Mouse (Mus musculus) heart, postnatal 0 days (tissue): Measurements from ENCODE around the gene Zfp771. TPM values are rescaled to one million over a fixed set of nuclear protein-coding genes. Genes with fewer than 3 reads are reported as not detected.

ENCODE experiments used
- ATAC-seq: fragments of 200-750 bp; cut with Nextera tagmentation; 2 replicates; pipeline ENCODE4 v1.8.0; 2017; ENCODE audit warnings: low read depth, moderate number of reproducible peaks, moderate library complexity; ENCODE audit not compliant: insufficient read depth
- DNase-seq: peaks from one replicate; pipeline ENCODE4 v3.0.0-alpha.2; 2016; ENCODE audit warnings: low spot score
- H3K27ac ChIP-seq: fragments of 300-500 bp; sonication (generic); 2 replicates; pipeline ENCODE4 v1.5.1; 2014; ENCODE audit warnings: low read depth, mild to moderate bottlenecking
- H3K27me3 ChIP-seq: fragments of 300-500 bp; sonication (generic); 2 replicates; pipeline ENCODE4 v1.6.1; 2014; ENCODE audit warnings: low read length, mixed read lengths; ENCODE audit not compliant: control insufficient read depth, insufficient read depth
- H3K36me3 ChIP-seq: fragments of 300-500 bp; sonication (generic); replicated peaks from 2 replicates; pipeline ENCODE4 v1.6.1; 2014; ENCODE audit warnings: low read length, mixed read lengths; ENCODE audit not compliant: control insufficient read depth, insufficient read depth
- H3K4me1 ChIP-seq: fragments of 300-500 bp; sonication (generic); 2 replicates; pipeline ENCODE4 v1.6.1; 2014; ENCODE audit warnings: antibody characterized with exemption; ENCODE audit not compliant: control insufficient read depth, insufficient read depth
- H3K4me2 ChIP-seq: fragments of 300-500 bp; sonication (generic); 2 replicates; pipeline ENCODE4 v1.6.1; 2014; ENCODE audit warnings: low read depth, mild to moderate bottlenecking, low read length, moderate library complexity
- H3K4me3 ChIP-seq: fragments of 300-500 bp; sonication (generic); 2 replicates; pipeline ENCODE4 v1.5.1; 2014; ENCODE audit warnings: low read depth, low read length
- H3K9ac ChIP-seq: fragments of 300-500 bp; sonication (generic); replicated peaks from 2 replicates; pipeline ENCODE4 v1.6.1; 2014; ENCODE audit warnings: low read depth, low read length, mixed read lengths
- H3K9me3 ChIP-seq: fragments of 300-500 bp; sonication (generic); replicated peaks from 2 replicates; pipeline ENCODE4 v1.6.1; 2016; ENCODE audit warnings: low read length; ENCODE audit not compliant: control insufficient read depth
- CTCF ChIP-seq: IDR thresholded peaks from 2 replicates; pipeline ENCODE4 v1.5.1; 2016; ENCODE audit warnings: antibody characterized with exemption, control low read depth, low read depth
- EP300 ChIP-seq: IDR thresholded peaks from 2 replicates; pipeline ENCODE4 v1.6.1; 2016; ENCODE audit warnings: antibody characterized with exemption, low read depth
- WGBS: fragments of 180-500 bp; shearing (Covaris S2); extraction: QIAGEN DNeasy Blood & Tissue Kit; methylation state at CpG from one replicate; pipeline ENCODE4 v1.1.7; 2014; 5-methylcytosine and 5-hydroxymethylcytosine counted together
- polyA plus RNA-seq: library from polyadenylated mRNA; unstranded; fragments of >200 nt; fragmentation: Nextera tagmentation; extraction: Ambion mirVana; gene quantifications from 2 replicates; pipeline ENCODE4 v1.2.1, GENCODE M21; 2015
- total RNA-seq: library from RNA; depleted of rRNA; stranded (reverse); fragments of >200 nt; gene quantifications from 2 replicates; pipeline ENCODE4 v1.2.3, GENCODE M21; 2014; ENCODE audit warnings: low replicate concordance

The Zfp771 gene
- total and polyA plus RNA-seq, 2 experiments from 2014 or later = 23.3 to 43.6 TPM

DNA sequence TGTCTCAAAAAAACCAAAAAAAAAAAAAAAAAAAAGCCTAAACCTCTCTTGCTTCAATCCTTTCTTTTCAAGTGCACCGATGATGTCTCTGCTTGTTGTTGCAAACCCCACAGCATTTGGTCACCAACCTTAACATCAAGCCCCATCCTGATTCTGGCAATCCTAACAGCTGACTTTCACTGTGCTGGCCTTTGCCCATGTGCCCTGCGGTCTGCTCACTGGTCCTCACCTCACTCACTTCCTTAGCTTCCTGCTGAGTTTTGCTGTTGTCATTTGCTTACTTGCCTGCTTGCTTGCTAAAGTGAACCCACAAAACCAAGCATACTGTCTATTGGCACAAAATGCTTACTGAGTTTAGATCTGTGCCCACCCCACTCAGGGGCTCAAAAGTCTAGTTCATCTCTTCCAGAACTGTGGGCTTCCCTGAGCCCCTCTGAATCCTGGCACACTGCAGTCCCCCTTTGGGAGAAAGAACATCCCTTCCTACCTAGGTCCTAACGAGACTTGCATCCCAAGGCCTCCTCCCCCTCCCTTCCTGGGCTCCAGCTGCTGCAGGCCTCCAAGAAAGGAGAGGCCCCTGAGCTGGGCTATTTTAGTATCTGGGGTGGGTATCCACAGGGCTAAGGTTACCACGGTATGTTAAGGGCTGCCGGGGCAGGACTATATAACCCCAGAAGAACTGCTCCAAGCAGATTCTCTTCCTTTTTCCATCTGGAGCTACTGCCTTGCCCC lies 32.9 kb upstream of the Zfp771 start:
- Histone ChIP-seq H3K9me3 (no peaks in the 10 kb centered on the region), H3K9ac (0 out of 2 replicates have a peak overlapping the region, but pooled peaks have one; percentile 5), H3K4me1 (peaks cover 19% of the 10 kb centered on the region), H3K27me3 (no peaks in the 10 kb centered on the region), H3K27ac (no peak overlapping the region), H3K4me2 (no peak overlapping the region), H3K36me3 (no peaks in the 10 kb centered on the region), H3K4me3 (no peak overlapping the region)
- WGBS = 53% methylated on average over 5 of the region's 5 CpGs
- DNase-seq (no peak), ATAC-seq (no peak)
- TF ChIP-seq EP300 (no peak), CTCF (no peak)

DNA sequence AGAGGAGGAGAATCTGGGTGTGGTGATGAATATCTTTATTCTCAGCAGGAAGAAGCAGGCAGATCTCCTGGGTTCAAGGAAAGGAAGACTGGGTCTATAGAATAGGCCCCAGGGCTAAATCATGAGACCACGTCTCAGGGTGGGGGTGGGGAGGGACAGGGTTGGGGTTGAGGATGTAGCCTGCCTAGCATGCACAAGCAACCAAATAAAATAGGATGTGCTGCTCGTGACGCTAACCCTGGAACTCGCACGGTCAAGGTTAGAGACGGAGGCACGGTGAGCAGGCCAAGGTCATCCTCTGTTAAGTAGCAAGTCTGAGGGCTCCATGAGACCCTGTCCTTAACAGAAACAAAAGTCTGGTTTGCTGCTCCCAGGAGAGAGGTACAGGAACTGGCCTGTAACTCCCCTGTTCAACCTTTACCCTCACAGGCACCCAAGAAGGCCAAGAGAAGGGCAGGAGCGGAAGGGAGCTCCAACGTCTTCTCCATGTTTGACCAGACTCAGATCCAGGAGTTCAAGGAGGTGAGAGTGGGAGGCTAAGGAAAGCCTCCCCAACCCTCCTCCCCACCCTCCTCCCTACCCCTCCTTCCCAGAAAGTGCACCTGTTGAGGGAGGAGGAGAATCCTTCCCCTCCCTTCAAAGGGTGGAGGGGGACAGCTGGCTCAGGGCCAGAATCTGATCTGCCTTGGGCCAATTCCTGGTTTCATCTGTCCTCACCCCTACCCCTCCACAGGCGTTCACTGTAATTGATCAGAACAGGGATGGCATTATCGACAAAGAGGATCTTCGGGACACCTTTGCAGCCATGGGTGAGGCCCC lies 31.4 kb upstream of the Zfp771 start:
- Histone ChIP-seq H3K9ac (no peak overlapping the region), H3K27ac (no peak overlapping the region), H3K4me2 (no peak overlapping the region), H3K9me3 (no peaks in the 10 kb centered on the region), H3K4me3 (no peak overlapping the region), H3K36me3 (no peaks in the 10 kb centered on the region), H3K4me1 (peaks cover 18% of the 10 kb centered on the region), H3K27me3 (no peaks in the 10 kb centered on the region)
- ATAC-seq (no peak), DNase-seq (no peak)
- WGBS = 91% methylated on average over 12 of the region's 12 CpGs
- TF ChIP-seq CTCF (no peak), EP300 (no peak)

DNA sequence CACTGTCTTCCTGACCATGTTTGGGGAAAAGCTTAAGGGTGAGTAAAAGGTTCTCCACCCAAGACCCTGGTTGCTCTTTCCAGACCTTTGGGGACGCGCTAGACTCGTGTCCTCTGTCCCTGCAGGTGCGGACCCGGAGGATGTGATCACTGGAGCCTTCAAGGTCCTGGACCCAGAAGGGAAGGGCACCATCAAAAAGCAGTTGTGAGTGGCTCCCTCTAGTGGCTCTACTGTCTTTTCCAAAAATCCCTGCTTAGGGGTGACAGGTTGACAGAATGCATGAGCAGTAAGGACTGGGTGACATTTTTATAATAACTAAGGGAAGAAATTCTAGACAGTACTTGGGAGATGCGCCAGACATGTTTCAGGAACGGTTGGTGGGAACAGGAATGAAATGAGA lies 30.6 kb upstream of the Zfp771 start:
- TF ChIP-seq CTCF (peak; percentile 66), EP300 (no peak)
- Histone ChIP-seq H3K9me3 (no peaks in the 10 kb centered on the region), H3K4me2 (no peak overlapping the region), H3K9ac (no peak overlapping the region), H3K27ac (no peak overlapping the region), H3K36me3 (no peaks in the 10 kb centered on the region), H3K4me3 (no peak overlapping the region), H3K27me3 (no peaks in the 10 kb centered on the region), H3K4me1 (peaks cover 23% of the 10 kb centered on the region)
- no peak for DNase-seq
- no peak for ATAC-seq
- 43% methylated on average over 7 of the region's 7 CpGs for WGBS

DNA sequence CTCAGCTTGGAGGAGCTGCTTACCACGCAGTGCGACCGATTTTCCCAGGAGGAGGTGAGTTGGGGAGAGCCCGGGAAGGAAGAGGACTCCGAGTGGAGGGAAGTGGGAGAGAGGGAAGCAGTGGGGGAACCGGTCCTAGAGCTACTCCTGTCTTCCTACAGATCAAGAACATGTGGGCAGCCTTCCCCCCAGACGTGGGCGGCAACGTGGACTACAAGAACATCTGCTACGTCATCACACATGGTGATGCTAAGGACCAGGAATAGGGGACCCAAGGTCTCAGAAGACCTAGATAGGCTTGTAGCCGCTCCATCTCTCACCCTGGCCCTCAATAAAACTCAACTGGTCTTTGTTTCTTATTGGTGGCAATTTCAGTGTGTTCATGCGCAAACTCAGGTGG lies 30.1 kb upstream of the Zfp771 start:
- Histone ChIP-seq H3K4me1 (peaks cover 23% of the 10 kb centered on the region), H3K27me3 (no peaks in the 10 kb centered on the region)

DNA sequence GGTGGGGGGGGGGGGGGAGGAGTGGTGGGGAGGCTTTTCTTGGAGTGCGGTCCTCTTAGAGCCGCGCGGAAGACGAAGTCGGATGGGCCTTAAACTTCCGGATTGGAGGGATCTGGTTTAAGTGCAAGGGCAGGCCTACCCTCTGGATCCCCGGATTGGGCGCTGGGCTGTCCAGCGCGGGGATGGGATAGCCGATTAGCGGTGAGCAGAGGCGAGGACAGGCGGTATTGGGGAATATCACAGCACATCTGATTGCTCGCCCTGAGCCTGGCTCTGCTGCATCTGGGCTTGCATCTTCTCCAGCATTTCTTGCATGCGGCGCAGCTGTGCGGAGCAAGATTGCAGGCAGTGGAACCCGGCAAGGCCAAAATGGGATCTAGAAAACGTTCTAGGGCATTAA lies 29.6 kb upstream of the Zfp771 start:
- DNase-seq (no peak), ATAC-seq (no peak)
- Histone ChIP-seq H3K27ac (peak overlapping the region; percentile 4; the same call in 1 of the 2 replicates), H3K4me1 (peaks cover 23% of the 10 kb centered on the region), H3K36me3 (no peaks in the 10 kb centered on the region), H3K9me3 (no peaks in the 10 kb centered on the region), H3K27me3 (no peaks in the 10 kb centered on the region), H3K4me2 (peak overlapping the region; percentile 61), H3K9ac (no peak overlapping the region; the same call in 1 of the 2 replicates), H3K4me3 (peak overlapping the region; percentile 44)
- 41% methylated on average over 21 of the region's 21 CpGs for WGBS
- no peak for TF ChIP-seq EP300
- no peak for TF ChIP-seq CTCF

More for the DNA sequence above, 30.1 kb upstream of the Zfp771 start:
- TF ChIP-seq CTCF (no peak), EP300 (no peak)
- DNase-seq = no peak
- Histone ChIP-seq H3K4me2 (peak overlapping the region; percentile 61; the same call in 1 of the 2 replicates), H3K27ac (no peak overlapping the region), H3K9ac (no peak overlapping the region), H3K36me3 (no peaks in the 10 kb centered on the region), H3K4me3 (no peak overlapping the region), H3K9me3 (no peaks in the 10 kb centered on the region)
- WGBS = 58% methylated on average over 12 of the region's 12 CpGs
- no peak for ATAC-seq
